Mouse (Mus musculus) liver, postnatal 0 days (tissue): Measurements from ENCODE around the gene 1700016H13Rik. TPM values are rescaled to one million over a fixed set of nuclear protein-coding genes. Genes with fewer than 3 reads are reported as not detected.

ENCODE experiments used
- ATAC-seq: fragments of 200-750 bp; cut with Nextera tagmentation; 2 replicates; pipeline ENCODE4 v1.8.0; 2017; ENCODE audit warnings: mild to moderate bottlenecking, moderate library complexity
- DNase-seq: peaks from one replicate; pipeline ENCODE4 v3.0.0-alpha.2; 2016
- H3K27ac ChIP-seq: fragments of 300-500 bp; sonication (generic); 2 replicates; pipeline ENCODE4 v1.5.1; 2014; ENCODE audit warnings: antibody characterized with exemption, moderate library complexity, mild to moderate bottlenecking, low read depth
- H3K27me3 ChIP-seq: fragments of 300-500 bp; sonication (generic); 2 replicates; pipeline ENCODE4 v1.6.1; 2014; ENCODE audit warnings: low read length, control low read depth, mixed read lengths; ENCODE audit not compliant: insufficient read depth
- H3K36me3 ChIP-seq: fragments of 300-500 bp; sonication (generic); replicated peaks from 2 replicates; pipeline ENCODE4 v1.6.1; 2014; ENCODE audit warnings: mild to moderate bottlenecking, control low read depth, low read length, moderate library complexity, mixed read lengths; ENCODE audit not compliant: insufficient read depth
- H3K4me1 ChIP-seq: fragments of 300-500 bp; sonication (generic); 2 replicates; pipeline ENCODE4 v1.6.1; 2014; ENCODE audit warnings: antibody characterized with exemption, mild to moderate bottlenecking, control low read depth; ENCODE audit not compliant: insufficient read depth
- H3K4me2 ChIP-seq: fragments of 300-500 bp; sonication (generic); 2 replicates; pipeline ENCODE4 v1.6.1; 2014; ENCODE audit warnings: low read depth, mild to moderate bottlenecking, low read length, moderate library complexity, mixed read lengths
- H3K4me3 ChIP-seq: fragments of 300-500 bp; sonication (generic); 2 replicates; pipeline ENCODE4 v1.5.1; 2014; ENCODE audit warnings: low read depth, low read length
- H3K9ac ChIP-seq: fragments of 300-500 bp; sonication (generic); replicated peaks from 2 replicates; pipeline ENCODE4 v1.6.1; 2014; ENCODE audit warnings: mild to moderate bottlenecking, moderate library complexity
- H3K9me3 ChIP-seq: fragments of 300-500 bp; sonication (generic); 2 replicates; pipeline ENCODE4 v1.6.1; 2016; ENCODE audit warnings: mild to moderate bottlenecking, control low read depth, low read length, mixed read lengths
- CTCF ChIP-seq: sonication (generic); IDR thresholded peaks from 2 replicates; pipeline ENCODE4 v1.5.1; 2016; ENCODE audit warnings: antibody characterized with exemption, low read depth
- EP300 ChIP-seq: IDR thresholded peaks from 2 replicates; pipeline ENCODE4 v1.6.1; 2016; ENCODE audit warnings: antibody characterized with exemption, low read depth, mild to moderate bottlenecking
- WGBS: fragments of 180-500 bp; shearing (Covaris S2); extraction: QIAGEN DNeasy Blood & Tissue Kit; methylation state at CpG from one replicate; pipeline ENCODE4 v1.1.7; 2014; ENCODE audit not compliant: insufficient replicate concordance; 5-methylcytosine and 5-hydroxymethylcytosine counted together
- polyA plus RNA-seq: library from polyadenylated mRNA; unstranded; fragments of >200 nt; fragmentation: Nextera tagmentation; extraction: Ambion mirVana; gene quantifications from 2 replicates; pipeline ENCODE4 v1.2.1, GENCODE M21; 2015

1700016H13Rik gene
- polyA plus RNA-seq, 1 experiment from 2014 or later = not detected

DNA sequence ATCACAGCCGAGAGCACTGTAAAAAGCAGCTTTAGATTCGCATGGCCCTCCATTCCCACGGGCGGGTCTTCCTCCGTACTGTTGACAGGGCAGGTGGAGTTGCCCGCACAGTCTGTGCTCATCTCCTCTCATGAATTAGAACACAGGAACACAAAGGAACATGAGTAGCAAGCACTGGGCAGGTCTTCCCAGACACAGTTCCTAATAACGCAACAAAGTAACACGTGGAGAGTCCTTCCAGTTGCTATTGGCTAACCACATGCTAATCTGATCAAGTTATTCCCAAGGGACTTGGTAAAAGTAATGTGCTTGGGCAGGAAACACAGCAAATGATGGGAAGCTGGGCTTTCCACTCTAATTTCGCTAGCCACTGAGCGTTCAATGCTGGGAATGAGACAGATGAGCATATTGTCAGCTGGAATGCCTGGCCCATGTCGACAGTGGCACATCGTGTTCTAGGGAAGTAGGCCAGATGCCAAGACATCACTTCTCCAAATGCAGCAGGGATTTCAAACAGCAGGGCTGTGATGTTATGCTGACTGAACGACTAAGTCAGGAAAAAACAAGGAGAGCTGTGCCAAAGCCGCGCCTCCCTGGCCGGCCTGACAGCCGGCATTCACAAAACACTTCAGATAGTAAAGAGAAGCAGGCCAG lies 26.6 kb downstream of the 1700016H13Rik start, which contains the start of gene Slc10a6:
Slc10a6 (minus strand) TSS at position 293 of the 654 bp plus-strand sequence.
- H3K4me2 ChIP-seq = no peak within 1 kb of the TSS
- H3K4me1 ChIP-seq = peaks cover 9% of the 10 kb centered on the region; the same call in 1 of the 2 replicates
- peak; percentile 64 for DNase-seq
- no peak within 1 kb of the TSS for H3K9ac ChIP-seq
- WGBS = 63% methylated on average over 17 of the region's 17 CpGs
- no peaks in the 10 kb centered on the region for H3K36me3 ChIP-seq
- H3K27ac ChIP-seq = peak within 1 kb of the TSS; percentile 51
- H3K9me3 ChIP-seq = no peaks in the 10 kb centered on the region
- no peak within 1 kb of the TSS for H3K4me3 ChIP-seq
- peak; percentile 90 for ATAC-seq
- peak; percentile 83 for TF ChIP-seq EP300
- TF ChIP-seq CTCF = no peak
- H3K27me3 ChIP-seq = no peaks in the 10 kb centered on the region

GRCm38 (mm10) chr5:103628499-103628898 lies 27.3 kb downstream of the 1700016H13Rik start:
- peak overlapping the region; percentile 41; the same call in 1 of the 2 replicates for H3K27ac ChIP-seq
- H3K4me3 ChIP-seq = no peak overlapping the region
- DNase-seq = no peak
- H3K4me2 ChIP-seq = no peak overlapping the region
- no peak for ATAC-seq
- TF ChIP-seq EP300 (no peak), CTCF (no peak)
- WGBS = 68% methylated on average over 6 of the region's 6 CpGs
- H3K27me3 ChIP-seq = no peaks in the 10 kb centered on the region
- H3K36me3 ChIP-seq = no peaks in the 10 kb centered on the region
- H3K9me3 ChIP-seq = no peaks in the 10 kb centered on the region
- peaks cover 9% of the 10 kb centered on the region; the same call in 1 of the 2 replicates for H3K4me1 ChIP-seq
- H3K9ac ChIP-seq = no peak overlapping the region

DNA sequence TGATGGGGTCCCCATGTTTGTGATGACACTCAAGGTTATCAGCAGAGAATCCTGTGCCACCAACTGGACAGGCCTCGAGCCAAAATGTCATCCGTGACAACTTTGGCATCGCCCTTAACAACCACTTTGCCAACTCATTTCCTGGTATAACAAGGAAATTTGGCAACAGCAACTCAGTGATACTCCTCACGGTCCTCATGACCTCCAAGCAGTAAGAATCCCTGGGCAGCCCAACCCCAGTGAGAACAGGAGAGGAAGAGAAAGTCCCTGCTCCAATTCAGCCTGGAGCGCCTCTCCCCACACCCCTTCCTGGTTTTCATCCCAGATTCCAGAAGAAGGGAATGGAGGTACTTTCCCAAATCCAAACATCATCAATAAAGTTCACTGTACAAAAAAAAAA lies 31.0 kb downstream of the 1700016H13Rik start:
- ATAC-seq (no peak), DNase-seq (no peak)
- no peak overlapping the region for H3K27ac ChIP-seq
- H3K4me2 ChIP-seq = no peak overlapping the region
- no peaks in the 10 kb centered on the region for H3K36me3 ChIP-seq
- WGBS = 71% methylated on average over 5 of the region's 5 CpGs
- H3K4me1 ChIP-seq = peaks cover 6% of the 10 kb centered on the region; the same call in 1 of the 2 replicates
- no peak for TF ChIP-seq CTCF
- no peak for TF ChIP-seq EP300
- no peaks in the 10 kb centered on the region for H3K27me3 ChIP-seq
- no peaks in the 10 kb centered on the region for H3K9me3 ChIP-seq
- no peak overlapping the region for H3K9ac ChIP-seq
- H3K4me3 ChIP-seq = no peak overlapping the region

DNA sequence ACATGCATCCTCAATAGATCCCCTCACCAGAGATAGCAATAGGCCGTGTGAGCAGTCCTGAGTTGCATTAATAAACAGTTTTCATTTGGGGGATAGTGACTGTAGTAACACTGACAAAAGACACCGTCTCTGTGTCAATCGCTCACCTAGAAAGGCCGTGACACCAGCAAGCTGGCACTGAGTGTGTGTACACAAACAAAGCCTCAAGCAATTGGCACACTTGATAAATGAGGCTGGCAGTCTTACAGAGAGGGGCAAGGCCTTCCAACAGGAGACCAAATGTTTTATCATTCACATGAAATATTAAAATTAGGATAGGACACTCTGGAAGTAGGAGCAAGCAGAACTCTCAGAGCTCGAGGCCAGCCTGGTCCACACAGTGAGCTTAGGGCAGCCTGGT lies 33.5 kb downstream of the 1700016H13Rik start:
- no peak overlapping the region for H3K4me3 ChIP-seq
- no peak for DNase-seq
- no peaks in the 10 kb centered on the region for H3K9me3 ChIP-seq
- H3K36me3 ChIP-seq = no peaks in the 10 kb centered on the region
- no peaks in the 10 kb centered on the region for H3K4me1 ChIP-seq
- TF ChIP-seq EP300 = no peak
- no peak for TF ChIP-seq CTCF
- H3K9ac ChIP-seq = no peak overlapping the region
- ATAC-seq = no peak
- no peak overlapping the region for H3K4me2 ChIP-seq
- H3K27ac ChIP-seq = no peak overlapping the region
- no peaks in the 10 kb centered on the region for H3K27me3 ChIP-seq
- WGBS = 76% methylated on average over 5 of the region's 5 CpGs

DNA sequence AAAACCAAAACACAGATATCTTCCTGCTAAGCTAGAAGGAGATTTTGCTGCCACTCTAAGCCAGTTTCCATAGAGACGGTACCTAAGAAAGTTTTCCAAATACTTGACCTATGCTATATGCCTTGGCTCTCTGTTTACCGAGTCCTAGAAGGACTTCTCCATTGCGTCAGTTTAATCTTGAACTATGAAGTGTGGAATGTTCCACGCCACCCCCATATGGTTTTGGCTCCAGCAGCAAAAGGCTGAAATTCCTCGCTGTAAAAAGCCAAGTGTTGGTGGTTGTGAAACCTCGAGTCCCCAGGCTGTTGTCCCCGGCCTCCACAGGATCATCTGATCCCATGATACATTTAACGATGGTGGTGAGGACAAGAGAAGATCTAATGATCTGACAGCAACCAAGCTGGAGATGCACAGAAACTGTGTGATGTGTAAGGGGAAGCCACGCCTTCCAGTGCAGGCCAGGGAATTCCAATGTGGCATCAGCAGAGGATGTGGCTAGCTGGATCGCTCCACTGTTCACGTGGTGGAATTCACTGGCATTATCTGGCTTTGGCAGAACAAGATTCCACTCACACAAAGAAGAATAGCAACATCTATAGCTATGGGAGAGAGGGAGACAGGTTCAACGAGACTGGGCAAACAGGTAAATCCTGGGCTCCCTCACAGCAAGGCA lies 35.4 kb downstream of the 1700016H13Rik start:
- no peak overlapping the region for H3K4me3 ChIP-seq
- WGBS = 69% methylated on average over 12 of the region's 12 CpGs
- no peak overlapping the region for H3K27ac ChIP-seq
- no peaks in the 10 kb centered on the region for H3K27me3 ChIP-seq
- TF ChIP-seq CTCF = no peak
- TF ChIP-seq EP300 = no peak
- H3K4me1 ChIP-seq = no peaks in the 10 kb centered on the region
- H3K9ac ChIP-seq = no peak overlapping the region
- ATAC-seq (no peak), DNase-seq (no peak)
- H3K9me3 ChIP-seq = no peaks in the 10 kb centered on the region
- no peak overlapping the region for H3K4me2 ChIP-seq
- no peaks in the 10 kb centered on the region for H3K36me3 ChIP-seq

GRCm38 (mm10) chr5:103617191-103617590 lies 38.6 kb downstream of the 1700016H13Rik start:
- no peak for TF ChIP-seq EP300
- TF ChIP-seq CTCF = no peak
- Histone ChIP-seq H3K27ac (no peak overlapping the region), H3K9me3 (no peaks in the 10 kb centered on the region), H3K9ac (no peak overlapping the region), H3K4me3 (no peak overlapping the region), H3K4me1 (no peaks in the 10 kb centered on the region), H3K27me3 (no peaks in the 10 kb centered on the region), H3K36me3 (no peaks in the 10 kb centered on the region), H3K4me2 (no peak overlapping the region)
- 73% methylated on average over 9 of the region's 9 CpGs for WGBS
- DNase-seq (no peak), ATAC-seq (no peak)
